Mouse (Mus musculus) embryonic facial prominence, embryonic 13.5 days (tissue): ENCODE data around the gene Cct8l1. TPM values are rescaled to one million over a fixed set of nuclear protein-coding genes. Genes with fewer than 3 reads are reported as not detected.

Experiments used
- ATAC-seq: fragments of 200-750 bp; cut with Nextera tagmentation; 2 replicates; pipeline ENCODE4 v1.8.0; 2017; ENCODE audit warnings: low read depth; ENCODE audit not compliant: insufficient number of reproducible peaks, insufficient read depth, low FRiP score, low TSS enrichment
- H3K27ac ChIP-seq: fragments of 300-500 bp; sonication (generic); 2 replicates; pipeline ENCODE4 v1.5.1; 2015; ENCODE audit warnings: moderate library complexity, mild to moderate bottlenecking, inconsistent platforms
- H3K27me3 ChIP-seq: fragments of 300-500 bp; sonication (generic); 2 replicates; pipeline ENCODE4 v1.6.1; 2015; ENCODE audit warnings: mild to moderate bottlenecking, inconsistent platforms
- H3K36me3 ChIP-seq: fragments of 300-500 bp; sonication (generic); 2 replicates; pipeline ENCODE4 v1.6.1; 2015; ENCODE audit warnings: mild to moderate bottlenecking, inconsistent platforms
- H3K4me1 ChIP-seq: fragments of 300-500 bp; sonication (generic); 2 replicates; pipeline ENCODE4 v1.6.1; 2015; ENCODE audit warnings: inconsistent platforms
- H3K4me2 ChIP-seq: fragments of 300-500 bp; sonication (generic); 2 replicates; pipeline ENCODE4 v1.6.1; 2015; ENCODE audit warnings: moderate library complexity, mild to moderate bottlenecking, inconsistent platforms
- H3K4me3 ChIP-seq: fragments of 300-500 bp; sonication (generic); 2 replicates; pipeline ENCODE4 v1.5.1; 2015; ENCODE audit warnings: mild to moderate bottlenecking, inconsistent platforms
- H3K9ac ChIP-seq: fragments of 300-500 bp; sonication (generic); 2 replicates; pipeline ENCODE4 v1.6.1; 2015; ENCODE audit warnings: mild to moderate bottlenecking, inconsistent platforms
- H3K9me3 ChIP-seq: fragments of 300-500 bp; sonication (generic); 2 replicates; pipeline ENCODE4 v1.6.1; 2016; ENCODE audit warnings: inconsistent platforms
- WGBS: fragments of 180-500 bp; shearing (Covaris S2); methylation state at CpG from one replicate; pipeline ENCODE4 v1.1.7; 2015; ENCODE audit warnings: mixed read lengths; 5-methylcytosine and 5-hydroxymethylcytosine counted together
- polyA plus RNA-seq: library from polyadenylated mRNA; unstranded; fragments of >200 nt; fragmentation: Nextera tagmentation; extraction: Ambion mirVana; gene quantifications from 2 replicates; pipeline ENCODE4 v1.2.1, GENCODE M21; 2015

The Cct8l1 gene
- polyA plus RNA-seq, 1 experiment from 2014 or later = not detected

DNA sequence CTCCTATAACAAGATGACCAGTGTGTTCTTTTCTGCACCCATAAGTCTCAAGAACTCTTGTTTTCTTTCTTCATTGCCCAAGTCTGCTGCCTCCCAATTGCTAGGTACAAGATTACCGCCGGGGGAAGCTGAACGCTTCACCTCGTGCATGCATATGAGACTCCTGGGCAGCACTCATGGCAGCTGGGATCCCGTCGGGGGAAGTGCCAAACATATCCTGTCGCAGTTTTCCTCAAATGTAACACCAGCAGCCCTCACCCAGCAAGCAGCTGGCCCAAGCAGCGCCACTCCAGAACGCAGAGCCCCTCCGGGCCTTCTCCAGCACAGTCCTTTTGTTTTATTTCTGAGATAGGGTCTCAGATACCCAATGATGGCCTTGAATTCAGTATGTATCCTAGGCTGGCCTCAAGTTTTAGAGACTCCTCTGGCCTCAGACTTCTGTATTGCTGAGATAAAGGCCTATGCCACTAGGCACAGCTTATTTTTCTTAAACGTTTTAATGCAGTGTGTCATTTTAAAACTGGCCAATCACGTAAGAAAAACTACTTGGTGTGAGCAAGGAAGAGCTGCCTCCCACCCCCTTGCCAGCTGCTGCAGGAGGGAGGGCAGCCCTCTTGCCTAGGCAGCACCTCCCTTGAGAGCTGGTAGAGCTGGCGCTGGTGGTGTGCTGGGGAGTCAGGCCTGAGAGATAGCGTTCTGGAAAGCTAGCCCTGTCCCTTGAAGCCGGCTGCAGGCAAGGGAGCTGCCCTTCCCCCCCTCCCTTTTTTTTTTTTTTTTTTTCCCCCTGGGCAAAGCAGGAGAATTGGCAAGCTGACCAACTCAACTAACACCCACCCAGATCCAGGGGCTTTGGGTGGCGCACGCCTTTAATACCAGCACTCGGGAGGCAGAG lies 16.6 kb downstream of the Cct8l1 start:
- Histone ChIP-seq H3K4me3 (no peak overlapping the region), H3K4me1 (no peaks in the 10 kb centered on the region), H3K36me3 (no peaks in the 10 kb centered on the region), H3K4me2 (no peak overlapping the region), H3K9ac (no peak overlapping the region), H3K27me3 (no peaks in the 10 kb centered on the region), H3K9me3 (no peaks in the 10 kb centered on the region), H3K27ac (no peak overlapping the region)
- 52% methylated on average over 18 of the region's 18 CpGs for WGBS
- no peak for ATAC-seq

- Histone ChIP-seq H3K4me2 (no peak overlapping the region), H3K4me3 (no peak overlapping the region), H3K9ac (no peak overlapping the region), H3K36me3 (no peaks in the 10 kb centered on the region), H3K4me1 (no peaks in the 10 kb centered on the region), H3K9me3 (0 out of 2 replicates have a peak, but pooled peaks cover 2% of the 10 kb centered on the region), H3K27ac (no peak overlapping the region), H3K27me3 (no peaks in the 10 kb centered on the region)
- 78% methylated on average over 5 of the region's 5 CpGs for WGBS
- ATAC-seq = no peak
These were observed 17.4 kb downstream of the Cct8l1 start for GRCm38 (mm10) chr5:25533298-25533697.

GRCm38 (mm10) chr5:25535566-25535965 lies 19.7 kb downstream of the Cct8l1 start:
- Histone ChIP-seq H3K9me3 (peaks cover 8% of the 10 kb centered on the region; the same call in 1 of the 2 replicates), H3K36me3 (no peaks in the 10 kb centered on the region), H3K27me3 (no peaks in the 10 kb centered on the region), H3K9ac (no peak overlapping the region), H3K4me2 (no peak overlapping the region), H3K27ac (no peak overlapping the region), H3K4me1 (no peaks in the 10 kb centered on the region), H3K4me3 (no peak overlapping the region)
- WGBS = 75% methylated on average over 2 of the region's 2 CpGs
- no peak for ATAC-seq

DNA sequence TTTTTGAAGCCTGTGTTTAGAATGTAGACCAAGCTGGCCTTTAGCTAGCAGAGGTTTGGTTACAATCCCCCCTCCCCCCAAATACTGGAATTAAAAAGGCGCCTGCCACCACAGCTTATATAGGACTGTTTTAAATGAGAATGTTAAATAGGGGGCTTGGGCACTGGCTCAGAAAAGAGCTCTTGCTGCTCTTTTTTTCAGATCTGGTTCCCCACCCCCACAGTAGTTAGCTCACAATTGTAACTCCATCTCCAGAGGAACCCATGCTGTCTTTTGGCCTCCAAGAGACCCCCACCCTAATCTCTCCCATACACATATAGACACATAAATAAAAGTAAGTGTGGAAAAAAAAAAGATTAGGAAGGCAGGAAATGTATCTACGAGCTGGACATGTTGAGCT lies 20.6 kb downstream of the Cct8l1 start:
- Histone ChIP-seq H3K4me2 (no peak overlapping the region), H3K4me3 (no peak overlapping the region)
- WGBS = 51% methylated on average over 2 of the region's 2 CpGs

GRCm38 (mm10) chr5:25536921-25537409 lies 21.1 kb downstream of the Cct8l1 start:
- no peak for ATAC-seq
- Histone ChIP-seq H3K9ac (no peak overlapping the region), H3K36me3 (no peaks in the 10 kb centered on the region), H3K4me1 (peaks cover 9% of the 10 kb centered on the region; the same call in 1 of the 2 replicates), H3K27ac (no peak overlapping the region), H3K9me3 (peaks cover 8% of the 10 kb centered on the region; the same call in 1 of the 2 replicates), H3K27me3 (no peaks in the 10 kb centered on the region), H3K4me3 (no peak overlapping the region), H3K4me2 (no peak overlapping the region)
- 44% methylated on average over 6 of the region's 6 CpGs for WGBS

More for the DNA sequence above, 20.6 kb downstream of the Cct8l1 start:
- peaks cover 6% of the 10 kb centered on the region; the same call in 1 of the 2 replicates for H3K4me1 ChIP-seq
- H3K36me3 ChIP-seq = no peaks in the 10 kb centered on the region
- no peak overlapping the region for H3K9ac ChIP-seq
- no peak for ATAC-seq
- H3K9me3 ChIP-seq = peaks cover 8% of the 10 kb centered on the region; the same call in 1 of the 2 replicates
- H3K27me3 ChIP-seq = no peaks in the 10 kb centered on the region
- H3K27ac ChIP-seq = no peak overlapping the region

DNA sequence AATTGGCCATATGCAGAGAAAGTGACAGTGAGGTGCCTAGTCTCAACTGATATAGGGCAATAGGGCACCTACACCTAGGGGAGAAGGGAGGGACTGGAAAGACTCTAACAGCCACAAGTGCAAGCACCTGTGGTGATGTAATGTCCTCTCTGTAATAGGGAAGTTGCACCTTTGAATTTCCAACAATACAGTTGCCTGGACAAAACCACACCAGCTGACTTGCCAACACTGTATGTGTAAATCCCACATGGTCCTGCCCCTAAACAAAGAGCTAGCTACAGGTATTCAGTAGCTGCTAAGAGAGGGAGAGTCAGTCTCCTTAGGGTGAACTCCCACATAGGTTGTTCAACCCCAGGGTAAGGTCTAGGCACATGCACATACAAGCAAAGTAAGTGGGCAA lies 24.5 kb downstream of the Cct8l1 start:
- peaks cover 9% of the 10 kb centered on the region; the same call in 1 of the 2 replicates for H3K4me1 ChIP-seq
- H3K27ac ChIP-seq = no peak overlapping the region
- H3K9me3 ChIP-seq = peaks cover 8% of the 10 kb centered on the region; the same call in 1 of the 2 replicates
- ATAC-seq = no peak
- no peak overlapping the region for H3K4me3 ChIP-seq
- no peaks in the 10 kb centered on the region for H3K27me3 ChIP-seq
- H3K4me2 ChIP-seq = no peak overlapping the region
- H3K36me3 ChIP-seq = no peaks in the 10 kb centered on the region
- H3K9ac ChIP-seq = no peak overlapping the region

DNA sequence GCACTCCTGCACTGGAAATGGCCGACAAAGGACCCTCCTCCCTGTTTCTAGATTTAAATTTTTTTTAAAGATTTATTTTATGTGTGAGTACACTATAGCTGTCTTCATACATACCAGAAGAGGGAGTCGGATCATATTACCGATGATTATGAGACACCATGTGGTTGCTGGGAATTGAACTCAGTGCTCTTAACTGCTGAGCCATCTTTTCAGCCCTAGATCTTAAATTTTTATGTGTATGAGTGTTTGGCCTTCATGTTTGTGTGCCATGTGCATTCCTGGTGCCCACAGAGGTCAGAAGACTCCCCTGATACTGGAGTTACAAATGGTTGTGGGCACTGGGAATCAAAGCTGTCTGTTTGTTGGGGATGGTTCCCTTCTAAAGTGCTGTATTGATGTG lies 25.1 kb downstream of the Cct8l1 start:
- 0 out of 2 replicates have a peak overlapping the region, but pooled peaks have one; percentile 28 for H3K27ac ChIP-seq
- no peak overlapping the region for H3K4me3 ChIP-seq
- peaks cover 9% of the 10 kb centered on the region; the same call in 1 of the 2 replicates for H3K4me1 ChIP-seq
- no peak overlapping the region for H3K9ac ChIP-seq
- H3K9me3 ChIP-seq = peaks cover 8% of the 10 kb centered on the region; the same call in 1 of the 2 replicates
- no peak overlapping the region for H3K4me2 ChIP-seq
- H3K27me3 ChIP-seq = no peaks in the 10 kb centered on the region
- ATAC-seq = no peak
- 47% methylated on average over 3 of the region's 3 CpGs for WGBS
- H3K36me3 ChIP-seq = no peaks in the 10 kb centered on the region

- Histone ChIP-seq H3K4me3 (no peak overlapping the region), H3K27ac (peak overlapping the region; percentile 28; the same call in 1 of the 2 replicates), H3K9me3 (peaks cover 8% of the 10 kb centered on the region; the same call in 1 of the 2 replicates), H3K9ac (no peak overlapping the region), H3K4me1 (peaks cover 9% of the 10 kb centered on the region; the same call in 1 of the 2 replicates), H3K4me2 (no peak overlapping the region), H3K27me3 (no peaks in the 10 kb centered on the region), H3K36me3 (no peaks in the 10 kb centered on the region)
- no peak for ATAC-seq
- WGBS = 21% methylated on average over 2 of the region's 2 CpGs
These were observed 25.8 kb downstream of the Cct8l1 start for GRCm38 (mm10) chr5:25541661-25542060.

- Histone ChIP-seq H3K9me3 (no peaks in the 10 kb centered on the region), H3K4me1 (peaks cover 9% of the 10 kb centered on the region; the same call in 1 of the 2 replicates), H3K27me3 (no peaks in the 10 kb centered on the region), H3K9ac (no peak overlapping the region), H3K4me2 (no peak overlapping the region), H3K4me3 (no peak overlapping the region), H3K27ac (no peak overlapping the region), H3K36me3 (no peaks in the 10 kb centered on the region)
- WGBS = 77% methylated on average over 3 of the region's 3 CpGs
- ATAC-seq = 0 out of 2 replicates have a peak, but pooled peaks have one; percentile 28
These were observed 28.2 kb downstream of the Cct8l1 start for GRCm38 (mm10) chr5:25544061-25544460.

DNA sequence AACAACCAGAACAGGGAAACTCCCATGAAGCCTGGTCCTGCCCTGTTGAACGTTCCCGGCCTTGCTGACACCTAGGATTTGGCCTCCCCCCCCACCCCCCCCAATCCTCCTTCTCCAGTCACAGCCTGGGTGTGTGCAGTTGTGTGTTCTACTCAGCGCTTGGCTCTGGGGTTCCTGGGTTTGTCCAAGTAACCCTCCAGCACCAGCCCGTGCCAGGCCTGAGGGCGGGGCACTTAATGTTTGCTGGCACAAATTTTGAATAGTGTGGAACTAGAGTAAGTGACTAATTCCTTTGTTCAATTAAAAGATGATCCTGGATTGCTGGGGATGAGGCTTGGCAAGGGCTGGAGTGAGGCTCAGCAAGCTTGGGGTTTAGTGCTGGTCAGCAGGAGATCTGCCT lies 28.7 kb downstream of the Cct8l1 start:
- Histone ChIP-seq H3K4me2 (no peak overlapping the region), H3K27ac (no peak overlapping the region), H3K27me3 (no peaks in the 10 kb centered on the region), H3K4me3 (no peak overlapping the region), H3K9ac (no peak overlapping the region), H3K9me3 (no peaks in the 10 kb centered on the region), H3K36me3 (no peaks in the 10 kb centered on the region), H3K4me1 (peaks cover 9% of the 10 kb centered on the region; the same call in 1 of the 2 replicates)
- ATAC-seq = no peak
- WGBS = 76% methylated on average over 5 of the region's 5 CpGs

DNA sequence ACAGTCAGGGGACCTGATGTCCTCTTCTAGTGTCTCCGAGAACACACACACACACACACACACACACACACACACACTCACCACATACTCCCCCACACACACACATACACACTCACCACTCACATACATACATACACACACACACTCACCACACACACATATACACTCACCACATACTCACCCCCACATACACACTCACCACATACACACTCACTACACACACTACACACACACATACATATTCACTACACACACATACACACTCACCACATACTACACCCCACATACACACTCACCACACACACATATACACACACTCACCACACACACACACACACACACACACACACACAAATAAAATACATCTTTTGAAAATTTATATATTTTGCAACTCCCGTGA lies 31.0 kb downstream of the Cct8l1 start:
- no peak overlapping the region for H3K4me2 ChIP-seq
- 93% methylated on average over 2 of the region's 2 CpGs for WGBS
- peak; percentile 52; the same call in 1 of the 2 replicates for ATAC-seq
- no peak overlapping the region for H3K4me3 ChIP-seq
- no peaks in the 10 kb centered on the region for H3K4me1 ChIP-seq
- no peak overlapping the region for H3K9ac ChIP-seq
- H3K27ac ChIP-seq = no peak overlapping the region
- no peaks in the 10 kb centered on the region for H3K27me3 ChIP-seq
- H3K9me3 ChIP-seq = no peaks in the 10 kb centered on the region
- H3K36me3 ChIP-seq = no peaks in the 10 kb centered on the region

DNA sequence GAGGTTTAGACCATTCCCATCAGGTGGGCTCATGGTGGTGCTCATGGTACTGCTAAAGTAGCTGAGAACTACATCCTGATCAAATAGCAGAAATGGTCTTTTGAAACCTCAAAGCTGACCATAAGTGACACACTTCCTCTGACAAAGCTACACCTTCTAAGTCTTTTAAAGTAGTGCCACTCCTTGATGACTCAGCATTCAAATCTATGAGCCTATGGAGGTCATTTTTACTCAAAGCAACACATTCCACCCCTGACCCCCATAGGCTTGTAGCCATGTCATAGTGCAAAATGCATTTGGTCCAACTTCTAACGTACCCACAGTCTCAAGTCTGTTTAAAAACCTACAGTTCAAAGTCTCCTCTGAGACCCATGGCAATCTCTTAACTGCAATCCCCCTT lies 35.0 kb downstream of the Cct8l1 start:
- Histone ChIP-seq H3K9me3 (no peaks in the 10 kb centered on the region), H3K4me1 (no peaks in the 10 kb centered on the region), H3K4me3 (no peak overlapping the region), H3K4me2 (no peak overlapping the region), H3K9ac (no peak overlapping the region), H3K27ac (no peak overlapping the region), H3K27me3 (no peaks in the 10 kb centered on the region), H3K36me3 (no peaks in the 10 kb centered on the region)
- no peak for ATAC-seq
- whole genome bisulfite sequencing = 88% methylated on average over 1 of the region's 1 CpGs
